Mouse (Mus musculus) MEL (cell line): ENCODE measurements around the gene Ube2g1. TPM values are rescaled to one million over a fixed set of nuclear protein-coding genes. Genes with fewer than 3 reads are reported as not detected.

Experiments
- DNase-seq: peaks from one replicate; pipeline ENCODE4 v3.0.0; 2011; ENCODE audit warnings: low read depth, low spot score
- H3K27ac ChIP-seq: 2 replicates; pipeline ENCODE4 v1.5.1; 2012; ENCODE audit warnings: low read depth, mild to moderate bottlenecking, control low read depth, low read length, moderate library complexity; ENCODE audit not compliant: control insufficient read depth
- H3K27me3 ChIP-seq, 2 experiments: fragments of 150-350 bp in 1 of 2; sonication (generic) in 1 of 2; 2 replicates each; pipeline ENCODE4 v1.6.1; 2012; ENCODE audit warnings: low read length in 2 of 2, mild to moderate bottlenecking in 2 of 2, improper control_type of control experiment in 1 of 2, moderate library complexity in 1 of 2; ENCODE audit not compliant: insufficient read depth in 2 of 2, control insufficient read depth in 1 of 2
- H3K36me3 ChIP-seq, 2 experiments: 2 replicates each; pipeline ENCODE4 v1.6.1; 2012 to 2014; ENCODE audit warnings: low read length in 2 of 2, improper control_type of control experiment in 1 of 2, inconsistent platforms in 1 of 2, mild to moderate bottlenecking in 1 of 2; ENCODE audit not compliant: insufficient read depth in 2 of 2, control insufficient read depth in 1 of 2
- H3K4me1 ChIP-seq, 2 experiments: fragments of 150-350 bp in 1 of 2; sonication (generic) in 1 of 2; 2 replicates each; pipeline ENCODE4 v1.6.1; 2012; ENCODE audit warnings: low read length in 2 of 2, improper control_type of control experiment in 1 of 2, mild to moderate bottlenecking in 1 of 2; ENCODE audit not compliant: insufficient read depth in 2 of 2, control insufficient read depth in 1 of 2
- H3K4me3 ChIP-seq, 2 experiments: fragments of 150-350 bp in 1 of 2; sonication (generic) in 1 of 2; 2 replicates each; pipeline ENCODE4 v1.5.1; 2012; ENCODE audit warnings: low read depth in 2 of 2, low read length in 2 of 2, mild to moderate bottlenecking in 2 of 2, moderate library complexity in 2 of 2, control low read depth in 1 of 2, improper control_type of control experiment in 1 of 2; ENCODE audit not compliant: control insufficient read depth in 1 of 2, insufficient read depth in 1 of 2
- H3K79me2 ChIP-seq: 2 replicates; pipeline ENCODE4 v1.6.1; 2012; ENCODE audit warnings: mild to moderate bottlenecking, low read length, moderate library complexity; ENCODE audit not compliant: control insufficient read depth, poor library complexity, insufficient read depth
- H3K9ac ChIP-seq: 2 replicates; pipeline ENCODE4 v1.6.1; 2012; ENCODE audit warnings: low read depth, mild to moderate bottlenecking, control low read depth, low read length, moderate library complexity; ENCODE audit not compliant: control insufficient read depth, poor library complexity, severe bottlenecking
- H3K9me3 ChIP-seq: fragments of 150-350 bp; sonication (generic); replicated peaks from 2 replicates; pipeline ENCODE4 v1.6.1; 2012; ENCODE audit warnings: mild to moderate bottlenecking, low read length, improper control_type of control experiment, moderate library complexity; ENCODE audit not compliant: insufficient read depth
- BHLHE40 ChIP-seq: IDR thresholded peaks from 2 replicates; pipeline ENCODE4 v1.6.1; 2012; ENCODE audit warnings: low read depth, mild to moderate bottlenecking, inconsistent platforms, low read length, improper control_type of control experiment, borderline replicate concordance
- CHD1 ChIP-seq: IDR thresholded peaks from 2 replicates; pipeline ENCODE4 v1.6.1; 2012; ENCODE audit warnings: low read depth, mild to moderate bottlenecking, inconsistent platforms, low read length, improper control_type of control experiment
- CHD2 ChIP-seq: IDR thresholded peaks from 2 replicates; pipeline ENCODE4 v1.6.1; 2011; ENCODE audit warnings: low read length, improper control_type of control experiment
- CTCF ChIP-seq, 3 experiments: IDR thresholded peaks in 2 of 3; conservative IDR thresholded peaks in 1 of 3; 2 replicates each; pipeline ENCODE4 v1.5.1; 2011 to 2012; ENCODE audit warnings: low read length in 3 of 3, low read depth in 2 of 3, mild to moderate bottlenecking in 2 of 3, improper control_type of control experiment in 1 of 3, inconsistent platforms in 1 of 3, mixed read lengths in 1 of 3, moderate library complexity in 1 of 3; ENCODE audit not compliant: control insufficient read depth in 1 of 3, insufficient read depth in 1 of 3, poor library complexity in 1 of 3, severe bottlenecking in 1 of 3
- E2F4 ChIP-seq: IDR thresholded peaks from 2 replicates; pipeline ENCODE4 v1.6.1; 2011; ENCODE audit warnings: low read depth, low read length, improper control_type of control experiment, borderline replicate concordance
- ELF1 ChIP-seq: IDR thresholded peaks from 2 replicates; pipeline ENCODE4 v1.6.1; 2014; ENCODE audit warnings: low read depth, mild to moderate bottlenecking, inconsistent platforms, low read length, improper control_type of control experiment, moderate library complexity
- EP300 ChIP-seq, 2 experiments: IDR thresholded peaks; 2 replicates each; pipeline ENCODE4 v1.6.1; 2011; ENCODE audit warnings: improper control_type of control experiment in 2 of 2, low read length in 2 of 2, low read depth in 1 of 2, mild to moderate bottlenecking in 1 of 2
- ETS1 ChIP-seq: IDR thresholded peaks from 2 replicates; pipeline ENCODE4 v1.6.1; 2012; ENCODE audit warnings: low read depth, mild to moderate bottlenecking, inconsistent platforms, low read length, improper control_type of control experiment, moderate library complexity
- GABPA ChIP-seq: IDR thresholded peaks from 2 replicates; pipeline ENCODE4 v1.6.1; 2012; ENCODE audit warnings: low read depth, mild to moderate bottlenecking, inconsistent platforms, low read length, improper control_type of control experiment, moderate library complexity
- GATA1 ChIP-seq: IDR thresholded peaks from 2 replicates; pipeline ENCODE4 v1.6.1; 2011; ENCODE audit warnings: low read depth, low read length, improper control_type of control experiment
- HCFC1 ChIP-seq: IDR thresholded peaks from 2 replicates; pipeline ENCODE4 v1.6.1; 2012; ENCODE audit warnings: low read depth, mild to moderate bottlenecking, inconsistent platforms, low read length, improper control_type of control experiment, moderate library complexity
- JUND ChIP-seq: IDR thresholded peaks from 2 replicates; pipeline ENCODE4 v1.6.1; 2011; ENCODE audit warnings: low read depth, mild to moderate bottlenecking, improper control_type of control experiment, low read length
- KAT2A ChIP-seq: conservative IDR thresholded peaks from 2 replicates; pipeline ENCODE4 v1.6.1; 2012; ENCODE audit warnings: low read depth, low read length, improper control_type of control experiment, inconsistent platforms
- MAX ChIP-seq: IDR thresholded peaks from 2 replicates; pipeline ENCODE4 v1.6.1; 2011; ENCODE audit warnings: low read length, improper control_type of control experiment
- MEF2A ChIP-seq: IDR thresholded peaks from 2 replicates; pipeline ENCODE4 v1.6.1; 2014; ENCODE audit warnings: low read depth, mild to moderate bottlenecking, inconsistent platforms, low read length, improper control_type of control experiment; ENCODE audit not compliant: poor library complexity, insufficient replicate concordance, severe bottlenecking; ENCODE audit errors: extremely low read depth
- MYB ChIP-seq: IDR thresholded peaks from 2 replicates; pipeline ENCODE4 v1.6.1; 2011; ENCODE audit warnings: mild to moderate bottlenecking, low read depth, low read length, improper control_type of control experiment
- MYC ChIP-seq: IDR thresholded peaks from 2 replicates; pipeline ENCODE4 v1.6.1; 2011; ENCODE audit warnings: low read depth, mild to moderate bottlenecking, low read length, improper control_type of control experiment, moderate library complexity
- NELFE ChIP-seq: IDR thresholded peaks from 2 replicates; pipeline ENCODE4 v1.6.1; 2011; ENCODE audit warnings: low read depth, low read length, improper control_type of control experiment
- NRF1 ChIP-seq: IDR thresholded peaks from 2 replicates; pipeline ENCODE4 v1.6.1; 2014; ENCODE audit warnings: low read depth, mild to moderate bottlenecking, inconsistent platforms, low read length, improper control_type of control experiment, moderate library complexity; ENCODE audit not compliant: poor library complexity, insufficient read depth, severe bottlenecking
- POLR2A ChIP-seq, 2 experiments: IDR thresholded peaks; 2 replicates each; pipeline ENCODE4 v1.6.1; 2011 to 2012; ENCODE audit warnings: low read length in 2 of 2, mild to moderate bottlenecking in 2 of 2, control low read depth in 1 of 2, improper control_type of control experiment in 1 of 2, low read depth in 1 of 2, moderate library complexity in 1 of 2; ENCODE audit not compliant: control insufficient read depth in 1 of 2, insufficient read depth in 1 of 2, poor library complexity in 1 of 2
- POLR2AphosphoS2 ChIP-seq: IDR thresholded peaks from 2 replicates; pipeline ENCODE4 v1.6.1; 2011; ENCODE audit warnings: low read length, improper control_type of control experiment
- POLR2AphosphoS5 ChIP-seq: IDR thresholded peaks from 2 replicates; pipeline ENCODE4 v1.6.1; 2012; ENCODE audit warnings: low read depth, borderline replicate concordance, mild to moderate bottlenecking, inconsistent platforms, low read length, moderate library complexity, mixed read lengths
- RAD21 ChIP-seq: IDR thresholded peaks from 2 replicates; pipeline ENCODE4 v1.6.1; 2011; ENCODE audit warnings: mild to moderate bottlenecking, low read depth, low read length, improper control_type of control experiment
- RCOR1 ChIP-seq: IDR thresholded peaks from 2 replicates; pipeline ENCODE4 v1.6.1; 2012; ENCODE audit warnings: low read depth, mild to moderate bottlenecking, inconsistent platforms, low read length, improper control_type of control experiment
- SIN3A ChIP-seq: IDR thresholded peaks from 2 replicates; pipeline ENCODE4 v1.6.1; 2012; ENCODE audit warnings: low read length, improper control_type of control experiment, inconsistent platforms
- SMC3 ChIP-seq: IDR thresholded peaks from 2 replicates; pipeline ENCODE4 v1.6.1; 2011; ENCODE audit warnings: low read depth, low read length, improper control_type of control experiment
- TAL1 ChIP-seq: IDR thresholded peaks from 2 replicates; pipeline ENCODE4 v1.6.1; 2012; ENCODE audit warnings: mild to moderate bottlenecking, inconsistent platforms, low read length, moderate library complexity, mixed read lengths
- TBP ChIP-seq: IDR thresholded peaks from 2 replicates; pipeline ENCODE4 v1.8.0; 2011; ENCODE audit warnings: low read depth, low read length, improper control_type of control experiment
- TCF12 ChIP-seq: IDR thresholded peaks from 2 replicates; pipeline ENCODE4 v1.6.1; 2014; ENCODE audit warnings: low read depth, mild to moderate bottlenecking, inconsistent platforms, low read length, improper control_type of control experiment, moderate library complexity
- UBTF ChIP-seq: IDR thresholded peaks from 2 replicates; pipeline ENCODE4 v1.6.1; 2012; ENCODE audit warnings: low read depth, mild to moderate bottlenecking, inconsistent platforms, low read length, improper control_type of control experiment, moderate library complexity, borderline replicate concordance; ENCODE audit not compliant: insufficient read depth
- USF2 ChIP-seq, 2 experiments: IDR thresholded peaks; 2 replicates each; pipeline ENCODE4 v1.6.1; 2011 to 2012; ENCODE audit warnings: improper control_type of control experiment in 2 of 2, low read length in 2 of 2, borderline replicate concordance in 1 of 2, inconsistent platforms in 1 of 2, low read depth in 1 of 2, mild to moderate bottlenecking in 1 of 2; ENCODE audit not compliant: insufficient read depth in 1 of 2
- ZC3H11A ChIP-seq: IDR thresholded peaks from 2 replicates; pipeline ENCODE4 v1.6.1; 2012; ENCODE audit warnings: low read depth, mild to moderate bottlenecking, inconsistent platforms, low read length, improper control_type of control experiment
- ZKSCAN1 ChIP-seq: IDR thresholded peaks from 2 replicates; pipeline ENCODE4 v1.6.1; 2012; ENCODE audit warnings: low read depth, mild to moderate bottlenecking, inconsistent platforms, low read length, improper control_type of control experiment, moderate library complexity
- ZMIZ1 ChIP-seq: IDR thresholded peaks from 2 replicates; pipeline ENCODE4 v1.6.1; 2012; ENCODE audit warnings: low read depth, mild to moderate bottlenecking, inconsistent platforms, low read length, improper control_type of control experiment, moderate library complexity
- ZNF384 ChIP-seq: IDR thresholded peaks from 2 replicates; pipeline ENCODE4 v1.6.1; 2012; ENCODE audit warnings: low read depth, mild to moderate bottlenecking, inconsistent platforms, low read length, improper control_type of control experiment
- polyA plus RNA-seq, 2 experiments: library from polyadenylated mRNA; stranded (reverse) in 1 of 2; unstranded in 1 of 2; fragments of >175 nt in 1 of 2; fragments of >200 nt in 1 of 2; gene quantifications; 2 replicates each; pipeline versions ENCODE4 v1.2.1 to v1.2.4; 2012; ENCODE audit warnings: low replicate concordance in 2 of 2, low read depth in 1 of 2; ENCODE audit not compliant: insufficient read length in 2 of 2, insufficient read depth in 1 of 2, missing spikeins in 1 of 2
- total RNA-seq: library from RNA; depleted of rRNA; stranded (reverse); fragments of 300-350 nt; gene quantifications from 2 replicates; pipeline ENCODE4 v1.2.3, GENCODE M21; 2012

Ube2g1 gene
- total and polyA plus RNA-seq, 3 experiments: 26.6 to 38.1 (median 38.0) TPM

GRCm38 (mm10) chr11:72723165-72723564 is 116.1 kb downstream of the Ube2g1 start (continued):
- TF ChIP-seq ZNF384 (no peak), RAD21 (no peak)

- H3K27ac ChIP-seq: no peak overlapping the region
- no peaks in the 10 kb centered on the region for H3K9me3 ChIP-seq
- no peak for TF ChIP-seq HCFC1
- TF ChIP-seq ZNF384: no peak
- no peak for TF ChIP-seq JUND
- no peak for TF ChIP-seq NRF1
- no peak for TF ChIP-seq MYB
- TF ChIP-seq MEF2A: no peak
- TF ChIP-seq GABPA: no peak
- no peak for TF ChIP-seq USF2 (IDR thresholded peaks at IDR 0.05; ENCODE audit: borderline replicate concordance in 1 of 2, insufficient read depth in 1 of 2, low read depth in 1 of 2, low read length in 2 of 2)
- TF ChIP-seq EP300 (IDR thresholded peaks at IDR 0.05; ENCODE audit: low read depth in 1 of 2, low read length in 2 of 2): no peak
- TF ChIP-seq TCF12: no peak
- TF ChIP-seq ZMIZ1: no peak
- no peak for TF ChIP-seq ETS1
- no peak for TF ChIP-seq ELF1
- no peak for TF ChIP-seq CHD1
- no peak for TF ChIP-seq RCOR1
- no peak for TF ChIP-seq GATA1
- no peak for TF ChIP-seq POLR2A (IDR thresholded peaks at IDR 0.05; ENCODE audit: control insufficient read depth in 1 of 2, insufficient read depth in 1 of 2, low read depth in 1 of 2, low read length in 2 of 2, poor library complexity in 1 of 2)
- peak; percentile 69 for TF ChIP-seq ZC3H11A
- TF ChIP-seq KAT2A: no peak
- TF ChIP-seq MAX: no peak
- TF ChIP-seq SMC3: peak; percentile 79
- TF ChIP-seq UBTF: no peak
- TF ChIP-seq SIN3A: no peak
- TF ChIP-seq BHLHE40: no peak
- TF ChIP-seq NELFE: no peak
- no peak for TF ChIP-seq POLR2AphosphoS5
- TF ChIP-seq TBP: no peak
- TF ChIP-seq ZKSCAN1: no peak
- TF ChIP-seq E2F4: no peak
- TF ChIP-seq CTCF (IDR thresholded peaks at IDR 0.05 in 2 of 3, conservative IDR thresholded peaks at IDR 0.05 in 1 of 3; ENCODE audit: control insufficient read depth in 1 of 3, insufficient read depth in 1 of 3, low read depth in 2 of 3, low read length in 3 of 3, poor library complexity in 1 of 3, severe bottlenecking in 1 of 3): peak; percentile 3 to 67 (median 25); a peak in 3 of 6 replicates
- no peak for TF ChIP-seq TAL1
- TF ChIP-seq MYC: no peak
- no peak for TF ChIP-seq POLR2AphosphoS2
- TF ChIP-seq CHD2: no peak
- TF ChIP-seq RAD21: peak; percentile 68
- TF ChIP-seq, all 39 proteins: peak for 4
- H3K4me1 ChIP-seq: no peaks in the 10 kb centered on the region
- no peaks in the 10 kb centered on the region for H3K27me3 ChIP-seq
- H3K36me3 ChIP-seq: peaks cover 3 to 30% of the 10 kb centered on the region in 2 experiments
- H3K79me2 ChIP-seq: no peaks in the 10 kb centered on the region
- H3K9ac ChIP-seq: no peak overlapping the region
- no peak overlapping the region for H3K4me3 ChIP-seq
- DNase-seq: no peak
Observed at GRCm38 (mm10) chr11:72723871-72724270, 116.8 kb downstream of the Ube2g1 start.
